Mouse (Mus musculus) heart, postnatal 4 days (tissue): ENCODE data around the gene Mpig6b. TPM values are rescaled to one million over a fixed set of nuclear protein-coding genes. Genes with fewer than 3 reads are reported as not detected.

Experiments used
- DNase-seq: peaks from one replicate; pipeline ENCODE4 v3.0.0; 2021
- total RNA-seq, 2 experiments: library from RNA; stranded (reverse); gene quantifications; 2 replicates each; pipeline ENCODE4 v1.2.3; 2021

The Mpig6b gene
- total RNA-seq, 2 experiments from 2014 or later = 0.47 TPM; not detected in 1

GRCm38 (mm10) chr17:35058911-35059892 lies 6.8 kb downstream of the Mpig6b start, which contains the start of gene Ddah2:
TSS of gene Ddah2 (plus strand) at chr17:35059035.
- DNase-seq = peak; percentile 97

GRCm38 (mm10) chr17:35058316-35058715 lies 7.7 kb downstream of the Mpig6b start:
- no peak for DNase-seq

- DNase-seq = no peak
Measured at GRCm38 (mm10) chr17:35057090-35057489, 8.9 kb downstream of the Mpig6b start.

GRCm38 (mm10) chr17:35055691-35056495 lies 10.1 kb downstream of the Mpig6b start:
- DNase-seq = no peak

GRCm38 (mm10) chr17:35052271-35052798 lies 13.6 kb downstream of the Mpig6b start:
- no peak for DNase-seq

- peak; percentile 89 for DNase-seq
Measured at GRCm38 (mm10) chr17:35051156-35052086, 14.6 kb downstream of the Mpig6b start.

GRCm38 (mm10) chr17:35050126-35050750 lies 15.7 kb downstream of the Mpig6b start:
- DNase-seq = peak; percentile 85

- peak; percentile 78 for DNase-seq
Measured at GRCm38 (mm10) chr17:35049561-35050016, 16.4 kb downstream of the Mpig6b start, which contains the start of gene Clic1. TSS of gene Clic1 (plus strand) at chr17:35049966.

GRCm38 (mm10) chr17:35048932-35049440 lies 17.0 kb downstream of the Mpig6b start:
- no peak for DNase-seq

GRCm38 (mm10) chr17:35048149-35048931 lies 17.6 kb downstream of the Mpig6b start:
- DNase-seq = peak; percentile 51

- no peak for DNase-seq
Measured at GRCm38 (mm10) chr17:35047688-35048087, 18.3 kb downstream of the Mpig6b start.

- peak; percentile 99 for DNase-seq
Measured at GRCm38 (mm10) chr17:35046681-35047455, 19.1 kb downstream of the Mpig6b start, which contains the start of gene Msh5. TSS of gene Msh5 (minus strand) at chr17:35046745.

GRCm38 (mm10) chr17:35045807-35046680 lies 19.9 kb downstream of the Mpig6b start:
- DNase-seq = no peak

- DNase-seq = no peak
Measured at GRCm38 (mm10) chr17:35044904-35045806, 20.8 kb downstream of the Mpig6b start.

- DNase-seq = no peak
Measured at GRCm38 (mm10) chr17:35043794-35044193, 22.2 kb downstream of the Mpig6b start.

- DNase-seq = no peak
Measured at GRCm38 (mm10) chr17:35039121-35039873, 26.7 kb downstream of the Mpig6b start.
